Mouse (Mus musculus) neural tube, embryonic 11.5 days (tissue): ENCODE measurements around the gene Ring1. TPM values are rescaled to one million over a fixed set of nuclear protein-coding genes. Genes with fewer than 3 reads are reported as not detected.
"Not testable (repeated sequence)": the region's sequence is repeated elsewhere in the genome, so short reads cannot be mapped to it uniquely, and the experiment has no call there.

Experiments used
- ATAC-seq: fragments of 200-750 bp; cut with Nextera tagmentation; 2 replicates; pipeline ENCODE4 v1.8.0; 2017; ENCODE audit warnings: moderate number of reproducible peaks, mild to moderate bottlenecking, moderate TSS enrichment, moderate library complexity; ENCODE audit not compliant: insufficient read depth, low FRiP score, low TSS enrichment
- DNase-seq: peaks from one replicate; pipeline ENCODE4 v3.0.0-alpha.2; 2015; ENCODE audit warnings: low spot score
- H3K27ac ChIP-seq: fragments of 300-500 bp; sonication (generic); 2 replicates; pipeline ENCODE4 v1.5.1; 2014; ENCODE audit warnings: low read depth, mild to moderate bottlenecking, low read length
- H3K27me3 ChIP-seq: fragments of 300-500 bp; sonication (generic); 2 replicates; pipeline ENCODE4 v1.6.1; 2014; ENCODE audit warnings: mild to moderate bottlenecking, low read length, mixed read lengths; ENCODE audit not compliant: control insufficient read depth, insufficient read depth
- H3K36me3 ChIP-seq: fragments of 300-500 bp; sonication (generic); 2 replicates; pipeline ENCODE4 v1.6.1; 2014; ENCODE audit warnings: mild to moderate bottlenecking, low read length, moderate library complexity, mixed read lengths; ENCODE audit not compliant: control insufficient read depth, insufficient read depth
- H3K4me1 ChIP-seq: fragments of 300-500 bp; sonication (generic); 2 replicates; pipeline ENCODE4 v1.6.1; 2014; ENCODE audit warnings: low read length, mixed read lengths; ENCODE audit not compliant: control insufficient read depth, insufficient read depth
- H3K4me2 ChIP-seq: fragments of 300-500 bp; sonication (generic); 2 replicates; pipeline ENCODE4 v1.6.1; 2014; ENCODE audit warnings: low read depth, mild to moderate bottlenecking, moderate library complexity
- H3K4me3 ChIP-seq: fragments of 300-500 bp; sonication (generic); 2 replicates; pipeline ENCODE4 v1.5.1; 2014; ENCODE audit warnings: low read depth, low read length
- H3K9ac ChIP-seq: fragments of 300-500 bp; sonication (generic); 2 replicates; pipeline ENCODE4 v1.6.1; 2014; ENCODE audit warnings: mild to moderate bottlenecking, low read length
- H3K9me3 ChIP-seq: fragments of 300-500 bp; sonication (generic); 2 replicates; pipeline ENCODE4 v1.6.1; 2016; ENCODE audit warnings: low read length; ENCODE audit not compliant: control insufficient read depth
- WGBS: fragments of 180-500 bp; shearing (Covaris S2); extraction: QIAGEN DNeasy Blood & Tissue Kit; methylation state at CpG from one replicate; pipeline ENCODE4 v1.1.7; 2014; 5-methylcytosine and 5-hydroxymethylcytosine counted together
- polyA plus RNA-seq: library from polyadenylated mRNA; unstranded; fragments of >200 nt; fragmentation: Nextera tagmentation; extraction: Ambion mirVana; gene quantifications from 2 replicates; pipeline ENCODE4 v1.2.1, GENCODE M21; 2014

The Ring1 gene
- polyA plus RNA-seq, 1 experiment from 2014 or later: 5.2 TPM

- no peaks in the 10 kb centered on the region for H3K4me1 ChIP-seq
- H3K36me3 ChIP-seq: no peaks in the 10 kb centered on the region
- no peak overlapping the region for H3K9ac ChIP-seq
- no peak overlapping the region for H3K4me3 ChIP-seq
- WGBS: 91% methylated on average over 8 of the region's 8 CpGs
- no peaks in the 10 kb centered on the region for H3K9me3 ChIP-seq
- DNase-seq (no peak), ATAC-seq (no peak)
- H3K27ac ChIP-seq: no peak overlapping the region
- peaks cover 6% of the 10 kb centered on the region; the same call in 1 of the 2 replicates for H3K27me3 ChIP-seq
- no peak overlapping the region for H3K4me2 ChIP-seq
Measured at GRCm38 (mm10) chr17:33994959-33995358, 29.5 kb downstream of the Ring1 start.

DNA sequence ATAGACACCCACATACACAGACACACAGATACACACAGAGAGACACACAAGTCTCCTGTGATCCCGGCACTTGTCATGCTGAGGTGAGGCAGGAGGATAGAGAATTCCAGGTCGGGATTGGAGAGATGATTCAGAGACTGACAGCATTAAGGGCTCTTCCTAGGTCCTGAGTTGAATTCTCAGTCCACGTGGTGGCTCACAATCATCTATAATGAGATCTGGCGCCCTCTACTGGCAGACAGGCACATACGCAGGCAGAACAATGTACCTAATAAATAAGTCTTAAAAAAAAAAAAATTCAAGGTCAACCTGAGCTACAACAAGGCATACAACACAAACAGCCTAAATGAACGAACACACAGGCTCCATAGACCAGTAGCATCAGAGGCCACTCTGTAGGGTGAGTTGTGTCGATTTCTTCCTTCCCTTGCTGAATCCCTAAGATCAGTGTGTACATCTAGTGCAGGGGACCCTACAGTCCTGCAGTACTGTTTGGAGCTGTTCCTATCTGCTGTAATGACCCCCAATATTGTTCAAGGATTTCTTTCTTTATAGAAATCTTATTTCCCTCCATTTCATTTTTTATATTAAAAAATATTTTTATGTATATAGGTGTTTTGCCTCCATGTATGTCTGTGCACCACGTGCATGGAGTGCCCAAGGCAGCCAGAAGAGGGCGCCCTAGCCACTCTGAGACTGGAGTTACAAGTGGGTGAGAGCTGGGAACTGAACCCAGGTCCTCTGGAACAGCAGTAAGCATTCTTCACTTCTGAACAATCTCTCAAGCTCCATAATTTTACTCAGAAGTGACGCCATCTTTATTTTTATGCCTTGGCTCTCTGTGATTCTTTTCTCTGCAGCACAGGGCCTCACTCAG lies 32.5 kb downstream of the Ring1 start:
- H3K9ac ChIP-seq: no peak overlapping the region
- H3K27ac ChIP-seq: no peak overlapping the region
- ATAC-seq (no peak), DNase-seq (peak; percentile 75)
- H3K27me3 ChIP-seq: no peaks in the 10 kb centered on the region
- no peaks in the 10 kb centered on the region for H3K9me3 ChIP-seq
- WGBS: 32% methylated on average over 10 of the region's 10 CpGs
- no peak overlapping the region for H3K4me3 ChIP-seq
- no peaks in the 10 kb centered on the region for H3K4me1 ChIP-seq
- no peaks in the 10 kb centered on the region for H3K36me3 ChIP-seq
- H3K4me2 ChIP-seq: no peak overlapping the region

GRCm38 (mm10) chr17:33982136-33982535 lies 42.3 kb downstream of the Ring1 start:
- not testable (repeated sequence) for H3K9ac ChIP-seq, ATAC-seq, H3K4me1 ChIP-seq, H3K36me3 ChIP-seq, H3K27ac ChIP-seq, H3K9me3 ChIP-seq, H3K4me3 ChIP-seq
- H3K4me2 ChIP-seq: peak overlapping the region; percentile 41; the same call in 1 of the 2 replicates
- WGBS: 11% methylated on average over 8 of the region's 8 CpGs
- peak; percentile 69 for DNase-seq
- H3K27me3 ChIP-seq: peaks cover 24% of the 10 kb centered on the region

GRCm38 (mm10) chr17:33981192-33981909 lies 43.1 kb downstream of the Ring1 start:
- WGBS: 1% methylated on average over 27 of the region's 27 CpGs
- peak; percentile 93 for DNase-seq

GRCm38 (mm10) chr17:33980181-33981035 lies 44.1 kb downstream of the Ring1 start:
- H3K27me3 ChIP-seq: peaks cover 30% of the 10 kb centered on the region
- H3K27ac ChIP-seq: no peak overlapping the region
- H3K4me2 ChIP-seq: no peak overlapping the region
- H3K36me3 ChIP-seq: no peaks in the 10 kb centered on the region
- H3K4me3 ChIP-seq: no peak overlapping the region
- H3K4me1 ChIP-seq: no peaks in the 10 kb centered on the region
- 0 out of 2 replicates have a peak, but pooled peaks have one; percentile 1 for ATAC-seq
- H3K9me3 ChIP-seq: no peaks in the 10 kb centered on the region
- H3K9ac ChIP-seq: no peak overlapping the region
- WGBS: 76% methylated on average over 19 of the region's 19 CpGs
- no peak for DNase-seq

More at GRCm38 (mm10) chr17:33981192-33981909, 43.1 kb downstream of the Ring1 start:
- peaks cover 30% of the 10 kb centered on the region for H3K27me3 ChIP-seq
- H3K4me3 ChIP-seq: peak overlapping the region; percentile 33
- H3K36me3 ChIP-seq, H3K9me3 ChIP-seq, H3K4me1 ChIP-seq: not testable (repeated sequence)
- peak overlapping the region; percentile 49 for H3K27ac ChIP-seq
- ATAC-seq: peak; percentile 93
- H3K4me2 ChIP-seq: peak overlapping the region; percentile 41
- peak overlapping the region; percentile 61 for H3K9ac ChIP-seq

GRCm38 (mm10) chr17:33979512-33980050 lies 44.9 kb downstream of the Ring1 start:
- Histone ChIP-seq H3K4me2 (no peak overlapping the region), H3K27ac (no peak overlapping the region), H3K4me1 (no peaks in the 10 kb centered on the region), H3K36me3 (no peaks in the 10 kb centered on the region), H3K27me3 (peaks cover 30% of the 10 kb centered on the region), H3K9ac (no peak overlapping the region), H3K9me3 (no peaks in the 10 kb centered on the region), H3K4me3 (no peak overlapping the region)
- ATAC-seq: no peak
- no peak for DNase-seq
- 76% methylated on average over 6 of the region's 6 CpGs for WGBS

- DNase-seq (peak; percentile 30), ATAC-seq (no peak; the same call in 1 of the 2 replicates)
- WGBS: under 1% methylated on average over 16 of the region's 17 CpGs
- peak overlapping the region; percentile 18; the same call in 1 of the 2 replicates for H3K9ac ChIP-seq
- H3K27me3 ChIP-seq: peaks cover 30% of the 10 kb centered on the region
- H3K4me3 ChIP-seq: peak overlapping the region; percentile 30
- no peak overlapping the region for H3K27ac ChIP-seq
- H3K4me2 ChIP-seq: peak overlapping the region; percentile 54
- no peaks in the 10 kb centered on the region for H3K4me1 ChIP-seq
- no peaks in the 10 kb centered on the region for H3K36me3 ChIP-seq
- no peaks in the 10 kb centered on the region for H3K9me3 ChIP-seq
Measured at GRCm38 (mm10) chr17:33978631-33979031, 45.8 kb downstream of the Ring1 start.
